Mouse (Mus musculus) hindbrain, embryonic 15.5 days (tissue): ENCODE measurements around the gene Olfr38. TPM values are rescaled to one million over a fixed set of nuclear protein-coding genes. Genes with fewer than 3 reads are reported as not detected.

Source experiments
- ATAC-seq: fragments of 200-750 bp; cut with Nextera tagmentation; 2 replicates; pipeline ENCODE4 v1.8.0; 2017; ENCODE audit warnings: low read depth, moderate number of reproducible peaks, moderate TSS enrichment; ENCODE audit not compliant: low FRiP score
- H3K27ac ChIP-seq: fragments of 300-500 bp; sonication (generic); replicated peaks from 2 replicates; pipeline ENCODE4 v1.5.1; 2015; ENCODE audit warnings: mild to moderate bottlenecking, inconsistent platforms
- H3K27me3 ChIP-seq: fragments of 300-500 bp; sonication (generic); 2 replicates; pipeline ENCODE4 v1.6.1; 2015; ENCODE audit warnings: control low read depth, inconsistent platforms
- H3K36me3 ChIP-seq: fragments of 300-500 bp; sonication (generic); 2 replicates; pipeline ENCODE4 v1.6.1; 2015; ENCODE audit warnings: control low read depth, inconsistent platforms
- H3K4me1 ChIP-seq: fragments of 300-500 bp; sonication (generic); replicated peaks from 2 replicates; pipeline ENCODE4 v1.6.1; 2015; ENCODE audit warnings: control low read depth, inconsistent platforms
- H3K4me2 ChIP-seq: fragments of 300-500 bp; sonication (generic); 2 replicates; pipeline ENCODE4 v1.6.1; 2015; ENCODE audit warnings: moderate library complexity, mild to moderate bottlenecking, inconsistent platforms
- H3K4me3 ChIP-seq: fragments of 300-500 bp; sonication (generic); 2 replicates; pipeline ENCODE4 v1.5.1; 2015; ENCODE audit warnings: mild to moderate bottlenecking, inconsistent platforms
- H3K9ac ChIP-seq: fragments of 300-500 bp; sonication (generic); 2 replicates; pipeline ENCODE4 v1.6.1; 2015; ENCODE audit warnings: inconsistent platforms
- H3K9me3 ChIP-seq: fragments of 300-500 bp; sonication (generic); 2 replicates; pipeline ENCODE4 v1.6.1; 2016; ENCODE audit warnings: control low read depth, inconsistent platforms
- WGBS: fragments of 180-500 bp; shearing (Covaris S2); methylation state at CpG from one replicate; pipeline ENCODE4 v1.1.7; 2015; 5-methylcytosine and 5-hydroxymethylcytosine counted together
- polyA plus RNA-seq: library from polyadenylated mRNA; unstranded; fragments of >200 nt; fragmentation: Nextera tagmentation; extraction: Ambion mirVana; gene quantifications from 2 replicates; pipeline ENCODE4 v1.2.1, GENCODE M21; 2015

Olfr38 gene
- polyA plus RNA-seq, 1 experiment from 2014 or later = not detected

DNA sequence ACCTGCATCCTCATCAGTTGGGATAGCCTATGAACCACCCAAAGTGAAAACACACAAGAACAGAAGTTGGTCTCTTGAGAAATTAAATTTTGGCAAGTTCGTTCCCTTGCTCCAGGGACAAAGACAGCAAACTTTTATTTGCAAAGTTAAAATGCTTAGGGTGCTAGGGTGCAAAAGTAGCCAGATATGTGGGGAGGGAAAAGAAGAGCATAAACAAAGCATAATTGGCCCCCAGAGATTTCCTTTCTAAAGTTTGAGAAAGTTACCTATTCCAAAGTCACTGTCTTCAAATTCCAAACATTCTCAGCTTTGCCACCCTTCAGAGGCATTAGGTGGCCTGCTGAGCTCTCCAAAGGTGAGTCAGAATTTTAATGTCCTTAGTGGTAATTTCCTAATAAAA, 55.4 kb downstream of the Olfr38 start, which contains the start of gene Olfr450:
TSS of gene Olfr450 (plus strand) at position 301 of the 400 bp plus-strand sequence.
- no peaks in the 10 kb centered on the region for H3K9me3 ChIP-seq
- no peaks in the 10 kb centered on the region for H3K4me1 ChIP-seq
- no peak within 1 kb of the TSS for H3K4me2 ChIP-seq
- no peaks in the 10 kb centered on the region for H3K36me3 ChIP-seq
- H3K27me3 ChIP-seq = no peaks in the 10 kb centered on the region
- no peak within 1 kb of the TSS for H3K9ac ChIP-seq
- no peak for ATAC-seq
- WGBS = 92% methylated on average over 1 of the region's 1 CpGs
- no peak within 1 kb of the TSS for H3K4me3 ChIP-seq
- no peak within 1 kb of the TSS for H3K27ac ChIP-seq

Other genes starting within 250 kb of the Olfr38 start
- gene Olfr455, start 208.8 kb upstream of the Olfr38 start, polyA plus RNA-seq = not detected in 2 replicates
- not detected in 2 replicates for gene Tcaf3, start 158.7 kb upstream of the Olfr38 start, polyA plus RNA-seq
- gene Tcaf2, start 111.2 kb upstream of the Olfr38 start, polyA plus RNA-seq = 2.4 and 3.1 TPM in 2 replicates
- 202 and 215 TPM in 2 replicates for gene Tcaf1, start 46.3 kb upstream of the Olfr38 start, polyA plus RNA-seq
- not detected in 2 replicates for gene Olfr453, start 17.0 kb upstream of the Olfr38 start, polyA plus RNA-seq
- gene Olfr452, start 28.7 kb downstream of the Olfr38 start, polyA plus RNA-seq = not detected in 2 replicates
- gene Olfr450, start 55.5 kb downstream of the Olfr38 start, polyA plus RNA-seq = not detected in 2 replicates
- not detected in 2 replicates for gene Olfr449, start 78.0 kb downstream of the Olfr38 start, polyA plus RNA-seq
- not detected in 2 replicates for gene Olfr448, start 134.0 kb downstream of the Olfr38 start, polyA plus RNA-seq
- gene Olfr447, start 152.5 kb downstream of the Olfr38 start, polyA plus RNA-seq = not detected in 2 replicates
- not detected in 2 replicates for gene Olfr446, start 165.0 kb downstream of the Olfr38 start, polyA plus RNA-seq
- not detected in 2 replicates for gene Olfr444, start 192.7 kb downstream of the Olfr38 start, polyA plus RNA-seq